Mouse (Mus musculus) ovary, adult 18-20 months (tissue): ENCODE results near the gene Ptprd.
"Not testable (repeated sequence)": the region's sequence is repeated elsewhere in the genome, so short reads cannot be mapped to it uniquely, and the experiment has no call there.

Experiments
- DNase-seq: peaks from one replicate; pipeline ENCODE4 v3.0.0; 2022; ENCODE audit warnings: low spot score, mixed read lengths

The Ptprd gene

GRCm38 (mm10) chr4:77889489-77889888, 322.3 kb downstream of the Ptprd start:
- DNase-seq, result no peak

GRCm38 (mm10) chr4:77880213-77880612, 331.5 kb downstream of the Ptprd start:
- DNase-seq, result no peak

- no peak for DNase-seq
Measured at GRCm38 (mm10) chr4:77861269-77861668, 350.5 kb downstream of the Ptprd start.

- DNase-seq, result not testable (repeated sequence)
Measured at GRCm38 (mm10) chr4:77797391-77797790, 414.4 kb downstream of the Ptprd start.

- DNase-seq, result no peak
Measured at GRCm38 (mm10) chr4:77777237-77777636, 434.5 kb downstream of the Ptprd start.

GRCm38 (mm10) chr4:77763790-77764189, 448.0 kb downstream of the Ptprd start:
- no peak for DNase-seq

- DNase-seq, result no peak
Measured at GRCm38 (mm10) chr4:77743391-77743790, 468.4 kb downstream of the Ptprd start.

GRCm38 (mm10) chr4:77721908-77722307, 489.9 kb downstream of the Ptprd start:
- DNase-seq, result no peak

GRCm38 (mm10) chr4:77717792-77718191, 494.0 kb downstream of the Ptprd start:
- no peak for DNase-seq

- no peak for DNase-seq
Measured at GRCm38 (mm10) chr4:77710231-77710630, 501.5 kb downstream of the Ptprd start.

- DNase-seq, result no peak
Measured at GRCm38 (mm10) chr4:77698294-77698693, 513.5 kb downstream of the Ptprd start.

- DNase-seq, result no peak
Measured at GRCm38 (mm10) chr4:77675798-77676197, 536.0 kb downstream of the Ptprd start.

- DNase-seq, result no peak
Measured at GRCm38 (mm10) chr4:77664761-77665160, 547.0 kb downstream of the Ptprd start.

GRCm38 (mm10) chr4:77662309-77662708, 549.5 kb downstream of the Ptprd start:
- DNase-seq, result no peak

- no peak for DNase-seq
Measured at GRCm38 (mm10) chr4:77655669-77656068, 556.1 kb downstream of the Ptprd start.

- no peak for DNase-seq
Measured at GRCm38 (mm10) chr4:77649615-77650325, 562.0 kb downstream of the Ptprd start.

- no peak for DNase-seq
Measured at GRCm38 (mm10) chr4:77648911-77649310, 562.9 kb downstream of the Ptprd start.

- no peak for DNase-seq
Measured at GRCm38 (mm10) chr4:77647451-77648137, 564.2 kb downstream of the Ptprd start.

GRCm38 (mm10) chr4:77644435-77644834, 567.3 kb downstream of the Ptprd start:
- no peak for DNase-seq

- DNase-seq, result no peak
Measured at GRCm38 (mm10) chr4:77640022-77640421, 571.7 kb downstream of the Ptprd start.

GRCm38 (mm10) chr4:77613129-77613528, 598.6 kb downstream of the Ptprd start:
- DNase-seq, result no peak

- DNase-seq, result no peak
Measured at GRCm38 (mm10) chr4:77586624-77587023, 625.1 kb downstream of the Ptprd start.

GRCm38 (mm10) chr4:77586222-77586621, 625.5 kb downstream of the Ptprd start:
- DNase-seq, result no peak
